Mouse (Mus musculus): ENCODE data around the gene Sf1.

DNA sequence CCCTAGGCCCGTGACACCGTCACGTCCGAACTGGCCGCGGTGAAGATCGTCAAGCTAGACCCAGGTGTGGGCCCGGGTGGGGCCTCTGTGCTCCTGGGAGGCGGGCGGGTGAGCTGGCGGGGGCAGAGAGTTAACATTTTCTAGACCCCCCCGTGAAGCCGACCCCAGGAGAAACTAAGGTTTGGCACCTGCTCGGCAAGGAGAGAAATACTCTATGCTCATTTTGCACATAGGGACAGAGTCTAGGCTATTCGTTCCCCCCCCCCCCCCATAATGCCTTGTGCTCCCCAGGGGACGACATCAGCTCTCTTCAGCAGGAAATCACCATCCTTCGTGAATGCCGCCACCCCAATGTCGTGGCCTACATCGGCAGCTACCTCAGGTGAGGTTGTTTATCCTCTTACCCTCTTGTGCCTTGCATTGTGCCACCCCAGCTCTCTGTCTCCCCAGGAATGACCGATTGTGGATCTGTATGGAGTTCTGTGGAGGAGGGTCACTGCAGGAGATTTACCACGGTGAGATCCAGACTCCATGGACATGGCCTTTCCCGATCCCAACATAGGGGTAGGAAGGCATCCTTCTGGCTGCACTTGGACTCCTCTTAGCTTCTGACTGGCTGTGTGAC lies 21.9 kb upstream of the Sf1 start:
- no peak for TF ChIP-seq CTCF (IDR thresholded peaks at IDR 0.05)
- no peak for TF ChIP-seq EP300 (IDR thresholded peaks at IDR 0.05)

Measured in lung, postnatal 0 days (tissue).